Mouse (Mus musculus): ENCODE data around the gene Klhl10.

Klhl10 gene

GRCm38 (mm10) chr11:100408835-100409462, 32.8 kb upstream of the Klhl10 start:
- DNase-seq: peak; percentile 49 to 72

GRCm38 (mm10) chr11:100409686-100410085, 32.0 kb upstream of the Klhl10 start:
- DNase-seq: peak; percentile 51 to 75

GRCm38 (mm10) chr11:100411736-100412135, 30.0 kb upstream of the Klhl10 start:
- DNase-seq: peak; percentile 44 to 53

- no peak for DNase-seq
Measured at GRCm38 (mm10) chr11:100413541-100413940, 28.2 kb upstream of the Klhl10 start.

- peak; percentile 79 to 81 for DNase-seq
Measured at GRCm38 (mm10) chr11:100414021-100414913, 27.4 kb upstream of the Klhl10 start, which contains the start of gene P3h4. Gene P3h4 (minus strand): TSS chr11:100414836.

GRCm38 (mm10) chr11:100414914-100415822, 26.5 kb upstream of the Klhl10 start, which contains the start of gene Fkbp10:
Gene Fkbp10 (plus strand): TSS chr11:100415697.
- no peak for DNase-seq

- no peak for DNase-seq
Measured at GRCm38 (mm10) chr11:100421537-100421936, 20.2 kb upstream of the Klhl10 start.

- DNase-seq: no peak
Measured at GRCm38 (mm10) chr11:100423836-100424235, 17.9 kb upstream of the Klhl10 start.

GRCm38 (mm10) chr11:100425851-100426250, 15.9 kb upstream of the Klhl10 start:
- peak; percentile 68 to 71 for DNase-seq

- DNase-seq: no peak
Measured at GRCm38 (mm10) chr11:100426820-100427219, 14.9 kb upstream of the Klhl10 start.

- no peak for DNase-seq
Measured at GRCm38 (mm10) chr11:100428612-100429199, 13.0 kb upstream of the Klhl10 start.

- no peak for DNase-seq
Measured at GRCm38 (mm10) chr11:100430052-100430451, 11.7 kb upstream of the Klhl10 start.

- no peak for DNase-seq
Measured at GRCm38 (mm10) chr11:100432002-100432401, 9.7 kb upstream of the Klhl10 start.

- DNase-seq: no peak
Measured at GRCm38 (mm10) chr11:100435678-100436246, 6.0 kb upstream of the Klhl10 start.

- no peak for DNase-seq
Measured at GRCm38 (mm10) chr11:100437901-100438300, 3.8 kb upstream of the Klhl10 start.

GRCm38 (mm10) chr11:100440691-100441522, 810 bp upstream of the Klhl10 start:
- peak; percentile 88 to 90 for DNase-seq

GRCm38 (mm10) chr11:100442625-100443024, 908 bp downstream of the Klhl10 start:
- DNase-seq: no peak

- no peak for DNase-seq
Measured at GRCm38 (mm10) chr11:100457247-100457646, 15.5 kb downstream of the Klhl10 start.

- DNase-seq: no peak
Measured at GRCm38 (mm10) chr11:100457711-100458110, 16.0 kb downstream of the Klhl10 start.

- no peak for DNase-seq
Measured at GRCm38 (mm10) chr11:100462699-100463098, 21.0 kb downstream of the Klhl10 start.

- no peak for DNase-seq
Measured at GRCm38 (mm10) chr11:100465229-100465792, 23.6 kb downstream of the Klhl10 start.

All from thymus, postnatal 36 days (tissue).